Mouse (Mus musculus) testis, adult 2 months (tissue): ENCODE data around the gene Cracr2b. TPM values are rescaled to one million over a fixed set of nuclear protein-coding genes. Genes with fewer than 3 reads are reported as not detected.

Source experiments
- H3K27ac ChIP-seq: fragments of 200-500 bp; 2 replicates; pipeline ENCODE4 v1.5.1; 2012; ENCODE audit warnings: low read depth, low read length; ENCODE audit not compliant: control insufficient read depth, insufficient read depth
- H3K27me3 ChIP-seq: fragments of 200-500 bp; 2 replicates; pipeline ENCODE4 v1.6.1; 2012; ENCODE audit warnings: mild to moderate bottlenecking, low read length, moderate library complexity; ENCODE audit not compliant: control insufficient read depth, insufficient read depth
- H3K36me3 ChIP-seq: fragments of 200-500 bp; 2 replicates; pipeline ENCODE4 v1.6.1; 2012; ENCODE audit warnings: mild to moderate bottlenecking, low read length; ENCODE audit not compliant: control insufficient read depth, insufficient read depth
- H3K4me1 ChIP-seq: fragments of 200-500 bp; 2 replicates; pipeline ENCODE4 v1.6.1; 2012; ENCODE audit warnings: low read length; ENCODE audit not compliant: control insufficient read depth, insufficient read depth
- H3K4me3 ChIP-seq: fragments of 200-500 bp; 2 replicates; pipeline ENCODE4 v1.5.1; 2012; ENCODE audit warnings: low read depth, mild to moderate bottlenecking, low read length, moderate library complexity, mixed read lengths; ENCODE audit not compliant: control insufficient read depth
- CTCF ChIP-seq: fragments of 200-500 bp; IDR thresholded peaks from 2 replicates; pipeline ENCODE4 v1.5.1; 2012; ENCODE audit warnings: low read depth, mild to moderate bottlenecking, inconsistent platforms, low read length, moderate library complexity; ENCODE audit not compliant: control insufficient read depth, insufficient read depth, insufficient replicate concordance
- POLR2A ChIP-seq: fragments of 200-500 bp; IDR thresholded peaks from 2 replicates; pipeline ENCODE4 v1.6.1; 2012; ENCODE audit warnings: low read depth, mild to moderate bottlenecking, inconsistent platforms, low read length, moderate library complexity; ENCODE audit not compliant: control insufficient read depth
- polyA plus RNA-seq: library from polyadenylated mRNA; depleted of rRNA; stranded (reverse); fragments of >200 nt; gene quantifications from 2 replicates; pipeline ENCODE4 v1.2.3, GENCODE M21; 2012

The Cracr2b gene
- polyA plus RNA-seq, 1 experiment: 2.1 TPM

- no peaks in the 10 kb centered on the region for H3K36me3 ChIP-seq
- H3K4me1 ChIP-seq: peaks cover 4% of the 10 kb centered on the region; the same call in 1 of the 2 replicates
- TF ChIP-seq POLR2A: no peak
- TF ChIP-seq CTCF: no peak
- H3K27me3 ChIP-seq: no peaks in the 10 kb centered on the region
- H3K27ac ChIP-seq: no peak overlapping the region
- no peak overlapping the region for H3K4me3 ChIP-seq
Measured at GRCm38 (mm10) chr7:141418970-141419369, 41.9 kb upstream of the Cracr2b start.

DNA sequence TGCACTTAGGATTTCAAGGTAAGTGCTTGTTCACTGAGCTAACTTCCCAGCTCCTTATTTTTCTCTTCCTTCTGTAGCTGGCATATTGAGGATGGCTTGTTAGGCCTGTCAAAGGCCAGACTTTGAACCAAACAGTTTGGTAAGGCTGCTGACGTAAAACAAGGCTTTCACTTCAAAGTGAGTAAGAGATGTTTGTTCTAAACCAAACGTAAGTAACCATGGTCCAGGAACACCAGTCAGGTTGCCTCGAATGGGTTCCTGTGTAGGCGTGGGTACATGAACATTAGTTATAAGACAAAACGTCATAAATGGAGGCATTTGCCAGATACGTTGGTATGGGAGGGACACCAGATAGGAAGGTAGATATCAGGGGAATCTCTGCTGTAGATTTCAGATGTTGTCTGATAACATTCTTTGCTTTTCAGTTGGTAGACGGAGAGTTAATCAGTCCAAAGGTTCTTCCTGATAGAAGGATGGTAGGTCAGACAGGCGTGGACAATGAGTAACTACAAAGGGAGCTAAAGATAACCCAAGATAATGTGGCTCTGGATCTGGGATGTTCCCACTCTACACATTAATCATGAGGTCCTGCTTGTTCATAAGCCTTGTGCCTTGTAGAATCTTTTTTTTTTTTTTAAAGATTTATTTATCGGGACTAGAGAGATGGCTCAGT, 40.7 kb upstream of the Cracr2b start:
- H3K27me3 ChIP-seq: no peaks in the 10 kb centered on the region
- no peaks in the 10 kb centered on the region for H3K36me3 ChIP-seq
- no peak overlapping the region for H3K4me3 ChIP-seq
- no peak for TF ChIP-seq POLR2A
- TF ChIP-seq CTCF: no peak
- no peak overlapping the region for H3K27ac ChIP-seq
- H3K4me1 ChIP-seq: no peaks in the 10 kb centered on the region

- Histone ChIP-seq H3K4me1 (no peaks in the 10 kb centered on the region), H3K36me3 (no peaks in the 10 kb centered on the region), H3K27ac (no peak overlapping the region), H3K27me3 (no peaks in the 10 kb centered on the region), H3K4me3 (no peak overlapping the region)
- TF ChIP-seq CTCF: no peak
- no peak for TF ChIP-seq POLR2A
Measured at GRCm38 (mm10) chr7:141423811-141424210, 37.1 kb upstream of the Cracr2b start.

DNA sequence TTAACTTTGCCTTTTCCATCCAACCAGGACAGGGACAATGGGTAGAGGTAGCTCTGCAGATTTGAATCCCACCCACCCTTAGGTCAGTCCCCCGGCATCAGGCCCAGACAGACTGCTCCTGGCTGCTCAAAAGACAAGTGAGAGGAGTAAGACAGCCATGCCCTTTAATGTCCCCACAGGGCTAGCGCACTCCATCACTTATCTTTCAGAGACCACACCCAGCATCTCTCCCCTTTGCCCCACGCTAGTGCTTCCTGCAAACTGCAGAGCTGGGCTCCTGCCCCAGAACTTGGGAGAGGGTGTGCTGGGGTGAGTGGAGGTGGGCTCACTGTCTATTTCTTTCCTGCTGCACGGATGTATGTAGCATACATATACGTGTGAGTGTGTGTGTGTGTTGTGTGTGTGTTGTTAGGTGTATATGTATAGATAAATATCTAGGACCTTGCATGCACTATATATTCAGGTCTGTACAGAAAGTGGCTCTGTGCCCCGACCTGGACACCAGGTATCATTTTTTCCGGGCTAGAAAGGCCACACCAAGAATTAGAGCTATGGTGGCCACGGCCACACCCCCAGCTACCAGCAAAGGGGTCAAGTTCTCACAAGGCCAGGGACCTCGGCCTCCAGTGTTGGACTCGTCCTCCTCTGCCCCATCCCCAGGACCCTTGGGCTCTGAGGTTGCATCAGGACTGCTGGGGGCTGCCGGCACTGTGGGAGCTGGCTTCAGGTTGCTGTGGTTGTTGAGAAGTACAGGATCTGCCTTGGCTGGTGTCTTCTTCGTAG, 33.8 kb upstream of the Cracr2b start:
- Histone ChIP-seq H3K27me3 (no peaks in the 10 kb centered on the region), H3K4me3 (no peak overlapping the region), H3K4me1 (peaks cover 6% of the 10 kb centered on the region), H3K27ac (no peak overlapping the region), H3K36me3 (no peaks in the 10 kb centered on the region)
- TF ChIP-seq CTCF (no peak), POLR2A (no peak)

GRCm38 (mm10) chr7:141428701-141429100, 32.2 kb upstream of the Cracr2b start:
- no peak overlapping the region for H3K27ac ChIP-seq
- H3K4me3 ChIP-seq: no peak overlapping the region

GRCm38 (mm10) chr7:141429310-141429709, 31.6 kb upstream of the Cracr2b start, which contains the start of gene Cend1:
Gene Cend1 (minus strand): TSS chr7:141429491.
- Histone ChIP-seq H3K27ac (no peak within 1 kb of the TSS), H3K36me3 (no peaks in the 10 kb centered on the region), H3K27me3 (no peaks in the 10 kb centered on the region), H3K4me3 (no peak within 1 kb of the TSS), H3K4me1 (peaks cover 6% of the 10 kb centered on the region)
- no peak for TF ChIP-seq CTCF
- no peak for TF ChIP-seq POLR2A

More at GRCm38 (mm10) chr7:141428701-141429100, 32.2 kb upstream of the Cracr2b start:
- no peaks in the 10 kb centered on the region for H3K27me3 ChIP-seq
- TF ChIP-seq POLR2A (no peak), CTCF (no peak)
- peaks cover 6% of the 10 kb centered on the region for H3K4me1 ChIP-seq
- H3K36me3 ChIP-seq: no peaks in the 10 kb centered on the region

GRCm38 (mm10) chr7:141429840-141430584, 30.9 kb upstream of the Cracr2b start:
- TF ChIP-seq CTCF (no peak), POLR2A (no peak)
- no peak overlapping the region for H3K27ac ChIP-seq
- no peaks in the 10 kb centered on the region for H3K36me3 ChIP-seq
- peaks cover 6% of the 10 kb centered on the region for H3K4me1 ChIP-seq
- H3K4me3 ChIP-seq: no peak overlapping the region
- H3K27me3 ChIP-seq: no peaks in the 10 kb centered on the region
